Mouse (Mus musculus): ENCODE data around the gene Trim41. TPM values are rescaled to one million over a fixed set of nuclear protein-coding genes. Genes with fewer than 3 reads are reported as not detected.

Trim41 gene
- polyA plus RNA-seq, 1 experiment from 2014 or later: 7.8 TPM

DNA sequence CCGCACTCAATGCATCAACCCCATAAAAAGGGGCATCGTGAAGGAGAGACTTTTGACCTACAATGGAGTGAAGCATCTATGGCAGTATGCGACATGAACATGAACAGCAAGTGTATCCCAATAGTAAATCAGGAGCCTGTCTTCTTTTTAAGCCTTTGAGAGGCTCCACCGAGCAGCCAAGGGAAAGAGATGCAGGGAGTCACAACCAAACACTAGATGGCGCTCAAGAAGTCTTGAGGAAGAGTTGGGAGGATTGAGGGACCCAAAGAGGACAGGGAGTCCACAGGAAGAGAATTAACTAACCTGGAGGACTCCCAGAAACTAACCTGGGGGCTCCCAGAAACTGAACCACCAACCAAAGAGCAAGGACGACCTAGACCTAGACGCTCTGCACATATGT lies 37.7 kb downstream of the Trim41 start:
- no peaks in the 10 kb centered on the region for H3K36me3 ChIP-seq
- no peaks in the 10 kb centered on the region for H3K27me3 ChIP-seq
- no peaks in the 10 kb centered on the region for H3K9me3 ChIP-seq
- 33% methylated on average over 7 of the region's 7 CpGs for WGBS
- no peak overlapping the region for H3K9ac ChIP-seq
- H3K4me1 ChIP-seq: 0 out of 2 replicates have a peak, but pooled peaks cover 2% of the 10 kb centered on the region
- H3K4me3 ChIP-seq: no peak overlapping the region
- no peak overlapping the region for H3K27ac ChIP-seq
- no peak overlapping the region for H3K4me2 ChIP-seq
- ATAC-seq (ENCODE audit: insufficient number of reproducible peaks, low FRiP score, low TSS enrichment, low read depth): no peak

DNA sequence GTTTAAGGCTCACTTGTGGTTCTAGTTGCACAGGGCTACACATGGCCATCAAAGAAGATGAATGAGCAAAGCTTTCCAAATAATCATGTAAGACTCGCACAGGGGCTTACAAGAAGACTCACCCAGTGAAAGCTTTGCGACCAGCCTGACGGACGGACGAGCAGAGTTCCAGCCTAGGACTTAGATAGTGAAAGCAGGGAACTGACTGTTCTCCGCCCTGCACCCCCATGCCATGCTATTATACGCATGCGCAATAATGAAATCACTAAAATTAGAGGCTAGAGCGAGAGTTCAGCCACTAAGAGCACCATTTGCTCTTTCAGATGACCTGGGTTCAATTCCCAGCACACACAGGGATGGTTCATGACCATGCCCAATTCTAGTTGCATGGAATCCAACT lies 39.9 kb downstream of the Trim41 start:
- H3K9ac ChIP-seq: no peak overlapping the region
- no peaks in the 10 kb centered on the region for H3K27me3 ChIP-seq
- 83% methylated on average over 9 of the region's 9 CpGs for WGBS
- 0 out of 2 replicates have a peak, but pooled peaks cover 3% of the 10 kb centered on the region for H3K4me1 ChIP-seq
- no peak overlapping the region for H3K4me3 ChIP-seq
- H3K9me3 ChIP-seq: no peaks in the 10 kb centered on the region
- H3K36me3 ChIP-seq: no peaks in the 10 kb centered on the region
- no peak for ATAC-seq (ENCODE audit: insufficient number of reproducible peaks, low FRiP score, low TSS enrichment, low read depth)
- H3K4me2 ChIP-seq: no peak overlapping the region
- H3K27ac ChIP-seq: no peak overlapping the region

DNA sequence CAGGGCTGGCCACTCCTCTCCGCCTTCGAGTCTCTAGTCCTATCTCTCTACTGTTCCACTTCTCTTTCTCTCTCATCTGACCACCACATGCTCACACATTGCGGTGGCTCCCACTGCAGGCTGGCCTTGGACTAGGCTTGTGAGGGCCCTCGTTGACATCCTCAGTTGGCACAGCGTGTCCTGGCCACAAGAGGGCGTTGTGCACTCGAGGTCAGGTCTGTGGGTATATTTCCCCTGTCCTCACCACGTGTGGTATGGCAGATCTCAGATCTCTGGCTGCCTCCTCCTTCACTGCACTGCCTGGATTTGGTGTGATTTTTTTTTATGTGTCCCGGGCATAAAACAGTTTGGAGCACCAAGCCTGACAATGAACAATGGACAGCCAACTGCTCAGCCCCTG lies 40.5 kb downstream of the Trim41 start:
- no peaks in the 10 kb centered on the region for H3K27me3 ChIP-seq
- H3K9ac ChIP-seq: no peak overlapping the region
- no peak for ATAC-seq (ENCODE audit: insufficient number of reproducible peaks, low FRiP score, low TSS enrichment, low read depth)
- no peak overlapping the region for H3K27ac ChIP-seq
- H3K4me2 ChIP-seq: no peak overlapping the region
- H3K36me3 ChIP-seq: no peaks in the 10 kb centered on the region
- 44% methylated on average over 9 of the region's 9 CpGs for WGBS
- no peaks in the 10 kb centered on the region for H3K9me3 ChIP-seq
- H3K4me3 ChIP-seq: no peak overlapping the region
- 0 out of 2 replicates have a peak, but pooled peaks cover 3% of the 10 kb centered on the region for H3K4me1 ChIP-seq

GRCm38 (mm10) chr11:48775483-48775882 lies 41.7 kb downstream of the Trim41 start:
- Histone ChIP-seq H3K4me1 (0 out of 2 replicates have a peak, but pooled peaks cover 3% of the 10 kb centered on the region), H3K27me3 (no peaks in the 10 kb centered on the region), H3K27ac (no peak overlapping the region), H3K4me2 (no peak overlapping the region), H3K9me3 (no peaks in the 10 kb centered on the region), H3K36me3 (no peaks in the 10 kb centered on the region), H3K9ac (no peak overlapping the region), H3K4me3 (no peak overlapping the region)
- 1% methylated on average over 7 of the region's 7 CpGs for WGBS
- ATAC-seq (ENCODE audit: insufficient number of reproducible peaks, low FRiP score, low TSS enrichment, low read depth): no peak

GRCm38 (mm10) chr11:48774443-48775298 lies 42.5 kb downstream of the Trim41 start:
- 0 out of 2 replicates have a peak, but pooled peaks cover 3% of the 10 kb centered on the region for H3K4me1 ChIP-seq
- no peak overlapping the region for H3K9ac ChIP-seq

GRCm38 (mm10) chr11:48771691-48772090 lies 45.5 kb downstream of the Trim41 start:
- Histone ChIP-seq H3K27me3 (no peaks in the 10 kb centered on the region), H3K9ac (no peak overlapping the region), H3K4me2 (no peak overlapping the region), H3K4me1 (0 out of 2 replicates have a peak, but pooled peaks cover 3% of the 10 kb centered on the region), H3K36me3 (no peaks in the 10 kb centered on the region), H3K9me3 (no peaks in the 10 kb centered on the region), H3K4me3 (no peak overlapping the region), H3K27ac (no peak overlapping the region)
- WGBS: 16% methylated on average over 2 of the region's 2 CpGs
- no peak for ATAC-seq (ENCODE audit: insufficient number of reproducible peaks, low FRiP score, low TSS enrichment, low read depth)

More at GRCm38 (mm10) chr11:48774443-48775298, 42.5 kb downstream of the Trim41 start:
- Histone ChIP-seq H3K27me3 (no peaks in the 10 kb centered on the region), H3K4me3 (peak overlapping the region; percentile 11; the same call in 1 of the 2 replicates), H3K4me2 (peak overlapping the region; percentile 36), H3K9me3 (no peaks in the 10 kb centered on the region), H3K27ac (no peak overlapping the region), H3K36me3 (no peaks in the 10 kb centered on the region)
- no peak for ATAC-seq (ENCODE audit: insufficient number of reproducible peaks, low FRiP score, low TSS enrichment, low read depth)
- WGBS: 28% methylated on average over 17 of the region's 17 CpGs

DNA sequence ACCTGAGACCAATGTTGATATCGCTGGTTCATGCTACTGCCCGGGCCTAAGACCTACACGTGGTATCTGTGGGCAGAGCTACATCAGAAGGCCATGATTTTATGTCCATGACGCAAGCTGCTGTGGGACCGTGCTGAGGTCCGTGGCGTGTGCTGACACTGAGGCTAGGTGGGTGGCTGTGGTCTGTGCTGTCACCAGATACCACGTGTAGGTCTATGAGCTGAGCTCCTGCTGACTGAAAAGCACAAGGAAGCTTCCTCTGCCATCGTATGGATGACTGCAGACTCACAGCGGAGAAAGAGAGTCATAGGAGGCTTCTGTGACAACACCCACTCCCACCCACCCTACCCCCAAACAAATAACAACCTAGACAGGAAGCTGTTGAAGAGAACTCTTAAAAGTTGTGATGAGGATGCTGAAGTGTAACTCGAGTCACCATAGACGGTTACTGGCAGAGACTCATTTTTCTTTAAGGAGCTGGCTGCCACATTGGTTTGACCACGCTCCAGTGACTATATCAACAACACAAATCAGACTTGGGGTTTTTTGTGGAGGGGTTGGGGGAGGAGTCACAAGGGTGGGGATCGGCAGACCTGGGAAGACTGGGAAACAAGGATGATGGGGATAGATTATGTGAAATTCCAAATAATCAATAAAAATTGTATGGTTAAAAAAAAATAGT lies 49.8 kb downstream of the Trim41 start:
- H3K27me3 ChIP-seq: no peaks in the 10 kb centered on the region
- no peak overlapping the region for H3K4me3 ChIP-seq
- ATAC-seq (ENCODE audit: insufficient number of reproducible peaks, low FRiP score, low TSS enrichment, low read depth): no peak
- H3K9me3 ChIP-seq: no peaks in the 10 kb centered on the region
- H3K4me2 ChIP-seq: no peak overlapping the region
- no peaks in the 10 kb centered on the region for H3K36me3 ChIP-seq
- no peak overlapping the region for H3K27ac ChIP-seq
- 78% methylated on average over 14 of the region's 14 CpGs for WGBS
- no peaks in the 10 kb centered on the region for H3K4me1 ChIP-seq
- H3K9ac ChIP-seq: no peak overlapping the region

DNA sequence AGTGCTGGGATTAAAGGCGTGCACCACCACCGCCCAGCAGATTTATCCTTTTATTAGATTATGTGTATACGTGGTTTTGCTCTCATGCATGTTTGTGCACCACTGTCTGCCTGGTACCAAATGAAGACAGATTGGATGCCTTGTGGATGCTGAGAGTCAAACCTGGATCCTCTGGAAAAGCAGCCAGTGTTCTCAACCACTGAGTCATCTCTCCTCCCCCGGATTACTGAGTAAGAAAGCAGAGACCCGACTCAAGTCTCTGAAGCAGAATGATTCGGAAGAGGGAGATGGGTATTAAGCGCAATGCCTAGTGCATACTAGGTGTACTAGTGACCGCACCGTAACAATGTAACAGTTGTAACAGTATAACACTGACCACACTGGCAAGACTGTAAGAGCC lies 53.0 kb downstream of the Trim41 start:
- Histone ChIP-seq H3K27ac (no peak overlapping the region), H3K36me3 (no peaks in the 10 kb centered on the region), H3K27me3 (no peaks in the 10 kb centered on the region), H3K4me1 (no peaks in the 10 kb centered on the region), H3K4me3 (no peak overlapping the region), H3K4me2 (no peak overlapping the region), H3K9me3 (no peaks in the 10 kb centered on the region), H3K9ac (no peak overlapping the region)
- ATAC-seq (ENCODE audit: insufficient number of reproducible peaks, low FRiP score, low TSS enrichment, low read depth): no peak
- 92% methylated on average over 9 of the region's 9 CpGs for WGBS

GRCm38 (mm10) chr11:48759021-48759420 lies 58.1 kb downstream of the Trim41 start:
- Histone ChIP-seq H3K9me3 (no peaks in the 10 kb centered on the region), H3K36me3 (no peaks in the 10 kb centered on the region), H3K4me2 (no peak overlapping the region), H3K4me1 (no peaks in the 10 kb centered on the region), H3K4me3 (no peak overlapping the region), H3K27ac (no peak overlapping the region), H3K27me3 (no peaks in the 10 kb centered on the region), H3K9ac (no peak overlapping the region)
- 90% methylated on average over 8 of the region's 8 CpGs for WGBS
- ATAC-seq (ENCODE audit: insufficient number of reproducible peaks, low FRiP score, low TSS enrichment, low read depth): no peak

Other genes starting within 250 kb of the Trim41 start
- gene Rack1, start 17.0 kb downstream of the Trim41 start, polyA plus RNA-seq (2015; fragmentation: Nextera tagmentation; extraction: Ambion mirVana): 646 and 717 TPM in 2 replicates
- 2.0 and 2.8 TPM in 2 replicates for gene Trim7, start 8.8 kb upstream of the Trim41 start, polyA plus RNA-seq (2015; fragmentation: Nextera tagmentation; extraction: Ambion mirVana)
- gene Gm12184, start 9.3 kb upstream of the Trim41 start, polyA plus RNA-seq (2015; fragmentation: Nextera tagmentation; extraction: Ambion mirVana): 2.0 and 3.0 TPM in 2 replicates
- gene Irgm1, start 54.3 kb upstream of the Trim41 start, polyA plus RNA-seq (2015; fragmentation: Nextera tagmentation; extraction: Ambion mirVana): 7.1 and 7.3 TPM in 2 replicates
- gene Gm5431, start 84.9 kb upstream of the Trim41 start, polyA plus RNA-seq (2015; fragmentation: Nextera tagmentation; extraction: Ambion mirVana): 0.33 and 0.36 TPM in 2 replicates
- gene Psme2b, start 128.8 kb upstream of the Trim41 start, polyA plus RNA-seq (2015; fragmentation: Nextera tagmentation; extraction: Ambion mirVana): 3.1 and 3.7 TPM in 2 replicates
- gene Olfr56, start 161.5 kb upstream of the Trim41 start, polyA plus RNA-seq (2015; fragmentation: Nextera tagmentation; extraction: Ambion mirVana): not detected in 2 replicates
- 0.64 and 0.66 TPM in 2 replicates for gene 9930111J21Rik1, start 162.0 kb upstream of the Trim41 start, polyA plus RNA-seq (2015; fragmentation: Nextera tagmentation; extraction: Ambion mirVana)
- gene Gm12185, start 174.9 kb upstream of the Trim41 start, polyA plus RNA-seq (2015; fragmentation: Nextera tagmentation; extraction: Ambion mirVana): not detected in 2 replicates
- 0.31 and 0.82 TPM in 2 replicates for gene Tgtp1, start 176.8 kb upstream of the Trim41 start, polyA plus RNA-seq (2015; fragmentation: Nextera tagmentation; extraction: Ambion mirVana)
- 0.83 and 1.1 TPM in 2 replicates for gene 9930111J21Rik2, start 233.9 kb upstream of the Trim41 start, polyA plus RNA-seq (2015; fragmentation: Nextera tagmentation; extraction: Ambion mirVana)
- gene Tgtp2, start 246.9 kb upstream of the Trim41 start, polyA plus RNA-seq (2015; fragmentation: Nextera tagmentation; extraction: Ambion mirVana): 0.13 TPM in 1 of 2 replicates, not detected in the other

All from limb, embryonic 15.5 days (tissue).